Mouse (Mus musculus): ENCODE results near the gene S100a16. TPM values are rescaled to one million over a fixed set of nuclear protein-coding genes. Genes with fewer than 3 reads are reported as not detected.

Gene S100a16
- total and polyA plus RNA-seq, 2 experiments from 2014 or later = 87.0 to 103 TPM

- H3K9ac ChIP-seq (replicated peaks; ENCODE audit: low read length) = no peak overlapping the region
- H3K9me3 ChIP-seq (ENCODE audit: low read length) = no peaks in the 10 kb centered on the region
- peaks cover 7% of the 10 kb centered on the region; the same call in 1 of the 2 replicates for H3K4me1 ChIP-seq (ENCODE audit: insufficient read depth, low read length)
- TF ChIP-seq CTCF (IDR thresholded peaks at IDR 0.05; ENCODE audit: low read depth) = no peak
- H3K36me3 ChIP-seq (ENCODE audit: insufficient read depth, low read length) = no peaks in the 10 kb centered on the region
- no peak overlapping the region for H3K4me3 ChIP-seq (ENCODE audit: low read length)
- WGBS = 85% methylated on average over 4 of the region's 4 CpGs
- H3K27ac ChIP-seq = no peak overlapping the region
- DNase-seq (ENCODE audit: low spot score) (no peak), ATAC-seq (no peak)
- H3K27me3 ChIP-seq (ENCODE audit: insufficient read depth, low read length) = peaks cover 4% of the 10 kb centered on the region
- no peak overlapping the region for H3K4me2 ChIP-seq (ENCODE audit: low read depth, low read length)
Observed at GRCm38 (mm10) chr3:90515789-90516188, 21.3 kb upstream of the S100a16 start.

- peaks cover 7% of the 10 kb centered on the region; the same call in 1 of the 2 replicates for H3K4me1 ChIP-seq (ENCODE audit: insufficient read depth, low read length)
- H3K27me3 ChIP-seq (ENCODE audit: insufficient read depth, low read length) = peaks cover 4% of the 10 kb centered on the region
- no peak overlapping the region for H3K27ac ChIP-seq
- DNase-seq (ENCODE audit: low spot score) = no peak
- H3K9me3 ChIP-seq (ENCODE audit: low read length) = no peaks in the 10 kb centered on the region
- WGBS = 83% methylated on average over 4 of the region's 4 CpGs
- no peak for ATAC-seq
- TF ChIP-seq CTCF (IDR thresholded peaks at IDR 0.05; ENCODE audit: low read depth) = no peak
- no peak overlapping the region for H3K4me2 ChIP-seq (ENCODE audit: low read depth, low read length)
- H3K4me3 ChIP-seq (ENCODE audit: low read length) = no peak overlapping the region
- H3K9ac ChIP-seq (replicated peaks; ENCODE audit: low read length) = no peak overlapping the region
- no peaks in the 10 kb centered on the region for H3K36me3 ChIP-seq (ENCODE audit: insufficient read depth, low read length)
Observed at GRCm38 (mm10) chr3:90517711-90518110, 19.3 kb upstream of the S100a16 start.

- no peaks in the 10 kb centered on the region for H3K36me3 ChIP-seq (ENCODE audit: insufficient read depth, low read length)
- 66% methylated on average over 4 of the region's 4 CpGs for WGBS
- TF ChIP-seq CTCF (IDR thresholded peaks at IDR 0.05; ENCODE audit: low read depth) = peak; percentile 80
- ATAC-seq (0 out of 2 replicates have a peak, but pooled peaks have one; percentile 69), DNase-seq (ENCODE audit: low spot score) (peak; percentile 80)
- no peak overlapping the region for H3K27ac ChIP-seq
- no peak overlapping the region for H3K4me2 ChIP-seq (ENCODE audit: low read depth, low read length)
- no peaks in the 10 kb centered on the region for H3K9me3 ChIP-seq (ENCODE audit: low read length)
- no peaks in the 10 kb centered on the region for H3K27me3 ChIP-seq (ENCODE audit: insufficient read depth, low read length)
- no peak overlapping the region for H3K9ac ChIP-seq (replicated peaks; ENCODE audit: low read length)
- H3K4me1 ChIP-seq (ENCODE audit: insufficient read depth, low read length) = no peaks in the 10 kb centered on the region
- no peak overlapping the region for H3K4me3 ChIP-seq (ENCODE audit: low read length)
Observed at GRCm38 (mm10) chr3:90525421-90525820, 11.6 kb upstream of the S100a16 start.

GRCm38 (mm10) chr3:90526076-90526475 lies 11.0 kb upstream of the S100a16 start:
- Histone ChIP-seq H3K9me3 (ENCODE audit: low read length) (no peaks in the 10 kb centered on the region), H3K4me3 (ENCODE audit: low read length) (no peak overlapping the region), H3K36me3 (ENCODE audit: insufficient read depth, low read length) (no peaks in the 10 kb centered on the region), H3K27me3 (ENCODE audit: insufficient read depth, low read length) (no peaks in the 10 kb centered on the region), H3K9ac (replicated peaks; ENCODE audit: low read length) (no peak overlapping the region), H3K4me1 (ENCODE audit: insufficient read depth, low read length) (no peaks in the 10 kb centered on the region), H3K27ac (no peak overlapping the region), H3K4me2 (ENCODE audit: low read depth, low read length) (no peak overlapping the region)
- TF ChIP-seq CTCF (IDR thresholded peaks at IDR 0.05; ENCODE audit: low read depth) = no peak
- DNase-seq (ENCODE audit: low spot score) = no peak
- ATAC-seq = no peak
- 87% methylated on average over 2 of the region's 2 CpGs for WGBS

- Histone ChIP-seq H3K9ac (replicated peaks; ENCODE audit: low read length) (no peak within 1 kb of the TSS), H3K9me3 (ENCODE audit: low read length) (no peaks in the 10 kb centered on the region), H3K27me3 (ENCODE audit: insufficient read depth, low read length) (no peaks in the 10 kb centered on the region), H3K4me2 (ENCODE audit: low read depth, low read length) (no peak within 1 kb of the TSS), H3K36me3 (ENCODE audit: insufficient read depth, low read length) (no peaks in the 10 kb centered on the region), H3K27ac (no peak within 1 kb of the TSS), H3K4me1 (ENCODE audit: insufficient read depth, low read length) (no peaks in the 10 kb centered on the region), H3K4me3 (ENCODE audit: low read length) (no peak within 1 kb of the TSS)
- ATAC-seq = no peak
- TF ChIP-seq CTCF (IDR thresholded peaks at IDR 0.05; ENCODE audit: low read depth) = no peak
- 75% methylated on average over 5 of the region's 5 CpGs for WGBS
- DNase-seq (ENCODE audit: low spot score) = no peak
Observed at GRCm38 (mm10) chr3:90526580-90526979, 10.5 kb upstream of the S100a16 start, which contains the start of gene S100a14. Gene S100a14, plus strand, starts transcription at chr3:90526856.

- Histone ChIP-seq H3K4me2 (ENCODE audit: low read depth, low read length) (no peak overlapping the region), H3K27ac (no peak overlapping the region), H3K4me3 (ENCODE audit: low read length) (no peak overlapping the region), H3K9me3 (ENCODE audit: low read length) (no peaks in the 10 kb centered on the region), H3K4me1 (ENCODE audit: insufficient read depth, low read length) (no peaks in the 10 kb centered on the region), H3K36me3 (ENCODE audit: insufficient read depth, low read length) (no peaks in the 10 kb centered on the region), H3K9ac (replicated peaks; ENCODE audit: low read length) (no peak overlapping the region), H3K27me3 (ENCODE audit: insufficient read depth, low read length) (no peaks in the 10 kb centered on the region)
- no peak for DNase-seq (ENCODE audit: low spot score)
- WGBS = 84% methylated on average over 7 of the region's 7 CpGs
- no peak for ATAC-seq
- no peak for TF ChIP-seq CTCF (IDR thresholded peaks at IDR 0.05; ENCODE audit: low read depth)
Observed at GRCm38 (mm10) chr3:90527291-90527873, 9.7 kb upstream of the S100a16 start.

- no peaks in the 10 kb centered on the region for H3K4me1 ChIP-seq (ENCODE audit: insufficient read depth, low read length)
- no peaks in the 10 kb centered on the region for H3K9me3 ChIP-seq (ENCODE audit: low read length)
- no peak overlapping the region for H3K9ac ChIP-seq (replicated peaks; ENCODE audit: low read length)
- H3K4me3 ChIP-seq (ENCODE audit: low read length) = no peak overlapping the region
- no peaks in the 10 kb centered on the region for H3K27me3 ChIP-seq (ENCODE audit: insufficient read depth, low read length)
- H3K27ac ChIP-seq = no peak overlapping the region
- ATAC-seq (no peak), DNase-seq (ENCODE audit: low spot score) (no peak)
- TF ChIP-seq CTCF (IDR thresholded peaks at IDR 0.05; ENCODE audit: low read depth) = no peak
- H3K4me2 ChIP-seq (ENCODE audit: low read depth, low read length) = no peak overlapping the region
- 77% methylated on average over 5 of the region's 5 CpGs for WGBS
- no peaks in the 10 kb centered on the region for H3K36me3 ChIP-seq (ENCODE audit: insufficient read depth, low read length)
Observed at GRCm38 (mm10) chr3:90531713-90532112, 5.3 kb upstream of the S100a16 start.

Measured in hindbrain, postnatal 0 days (tissue).